Mouse (Mus musculus) urinary bladder, postnatal 36 days (tissue): ENCODE data around the gene Fam227a.

Source experiments
- DNase-seq, 2 experiments: peaks; one replicate each; pipeline ENCODE4 v3.0.0; 2022; ENCODE audit warnings: low spot score in 2 of 2, mixed read lengths in 1 of 2

The Fam227a gene

GRCm38 (mm10) chr15:79616729-79617128, 42.0 kb downstream of the Fam227a start:
- DNase-seq = no peak

GRCm38 (mm10) chr15:79615501-79615900, 43.3 kb downstream of the Fam227a start:
- DNase-seq = no peak

GRCm38 (mm10) chr15:79609226-79609625, 49.5 kb downstream of the Fam227a start:
- DNase-seq = no peak

GRCm38 (mm10) chr15:79608214-79608613, 50.5 kb downstream of the Fam227a start:
- DNase-seq = no peak

GRCm38 (mm10) chr15:79607757-79608156, 51.0 kb downstream of the Fam227a start:
- no peak for DNase-seq

- no peak for DNase-seq
Observed at GRCm38 (mm10) chr15:79606161-79606560, 52.6 kb downstream of the Fam227a start.

GRCm38 (mm10) chr15:79604990-79605665, 53.6 kb downstream of the Fam227a start, which contains the start of gene Dmc1:
TSS of gene Dmc1 (minus strand) at chr15:79605109.
- peak in 1 of 2 experiments; percentile 30 for DNase-seq

- DNase-seq = no peak
Observed at GRCm38 (mm10) chr15:79600176-79600575, 58.6 kb downstream of the Fam227a start.

- DNase-seq = no peak
Observed at GRCm38 (mm10) chr15:79598715-79599114, 60.0 kb downstream of the Fam227a start.

GRCm38 (mm10) chr15:79581581-79581980, 77.2 kb downstream of the Fam227a start:
- DNase-seq = no peak

GRCm38 (mm10) chr15:79577671-79578426, 80.9 kb downstream of the Fam227a start:
- DNase-seq = no peak

- DNase-seq = no peak
Observed at GRCm38 (mm10) chr15:79576947-79577346, 81.8 kb downstream of the Fam227a start.

GRCm38 (mm10) chr15:79575543-79576222, 83.1 kb downstream of the Fam227a start:
- DNase-seq = no peak

- DNase-seq = no peak
Observed at GRCm38 (mm10) chr15:79562417-79562816, 96.3 kb downstream of the Fam227a start.

GRCm38 (mm10) chr15:79559649-79560048, 99.1 kb downstream of the Fam227a start:
- no peak for DNase-seq
